23 mouse cellular contexts compared by ENCODE assay signal in genomic region chr7:24394054-24394453, GRCm38 (mm10). TPM values are rescaled to one million over a fixed set of nuclear protein-coding genes. Genes with fewer than 3 reads are reported as not detected.
DNase-seq lines count a peak whose midpoint lies in the region; ATAC-seq lines count a peak whose summit lies in the region.
"Had no signal": no experiment of that assay in that cellular context is flagged by ENCODE, and none has a peak within 500 bp of the region (broad histone marks: within the 10 kb centered on the region; RNA-seq: fewer than 3 reads in every experiment).

No protein-coding gene starts in this region.

- no peaks in the 10 kb centered on the region for H3K27me3 ChIP-seq in liver, embryonic 11.5 days (replicated peaks; ENCODE audit: control insufficient read depth, insufficient read depth, low read length)
- H3K27me3 ChIP-seq in limb, embryonic 11.5 days (ENCODE audit: control insufficient read depth, insufficient read depth, low read length), result no peaks in the 10 kb centered on the region
- no peaks in the 10 kb centered on the region for H3K27me3 ChIP-seq in liver, embryonic 15.5 days
- H3K27me3 ChIP-seq in heart, embryonic 10.5 days (ENCODE audit: insufficient read depth, poor library complexity, severe bottlenecking), result no peaks in the 10 kb centered on the region
- H3K27me3 ChIP-seq: heart, embryonic 12.5 days; hindbrain, embryonic 13.5 days had no signal

- ATAC-seq in liver, embryonic 11.5 days (replicated peaks; ENCODE audit: low FRiP score), result peak; percentile 48; the same call in 1 of the 2 replicates
- ATAC-seq in limb, embryonic 11.5 days (ENCODE audit: insufficient number of reproducible peaks, low FRiP score, low TSS enrichment, low read depth), result no peak
- ATAC-seq in liver, embryonic 15.5 days (ENCODE audit: insufficient read depth), result peak; percentile 33
- no peak for ATAC-seq in megakaryocyte, adult 5-6 weeks (ENCODE audit: poor library complexity, severe bottlenecking)

- H3K36me3 ChIP-seq in liver, embryonic 11.5 days (ENCODE audit: control insufficient read depth, insufficient read depth, low read length), result no peaks in the 10 kb centered on the region
- H3K36me3 ChIP-seq in limb, embryonic 11.5 days (ENCODE audit: control insufficient read depth, insufficient read depth, low read length), result no peaks in the 10 kb centered on the region
- no peaks in the 10 kb centered on the region; the same call in 1 of the 2 replicates for H3K36me3 ChIP-seq in liver, embryonic 15.5 days (replicated peaks)
- H3K36me3 ChIP-seq in heart, embryonic 10.5 days, result no peaks in the 10 kb centered on the region
- H3K36me3 ChIP-seq: heart, embryonic 12.5 days; hindbrain, embryonic 13.5 days had no signal

- H3K4me3 ChIP-seq in liver, embryonic 11.5 days (ENCODE audit: low read depth, low read length), result no peak overlapping the region
- H3K4me3 ChIP-seq in limb, embryonic 11.5 days (ENCODE audit: low read depth, low read length), result no peak overlapping the region
- peak overlapping the region; percentile 17 for H3K4me3 ChIP-seq in liver, embryonic 15.5 days (replicated peaks)
- H3K4me3 ChIP-seq in heart, embryonic 10.5 days, result no peak overlapping the region
- H3K4me3 ChIP-seq: gastrocnemius, adult 2 months; heart, embryonic 12.5 days; hindbrain, embryonic 13.5 days; layer of hippocampus, adult 2 months had no signal

- no peak for DNase-seq in liver, embryonic 11.5 days (ENCODE audit: low spot score)
- no peak for DNase-seq in liver
- DNase-seq in limb, embryonic 11.5 days (ENCODE audit: low spot score), result no peak
- DNase-seq in heart, embryonic 10.5 days (ENCODE audit: low spot score), result no peak
- no peak for DNase-seq in frontal cortex, adult 2 months (ENCODE audit: extremely low spot score in 1 of 2, low spot score in 1 of 2)
- DNase-seq: cerebellum, adult 8-10 months; gastrocnemius, adult 2 months; heart, postnatal 14 days; lung, postnatal 10 days; right cerebral cortex, postnatal 4 days had no signal

- H3K9me3 ChIP-seq in liver, embryonic 11.5 days (ENCODE audit: control insufficient read depth, low read length), result no peaks in the 10 kb centered on the region; the same call in 1 of the 2 replicates
- H3K9me3 ChIP-seq in limb, embryonic 11.5 days (ENCODE audit: control insufficient read depth, low read length), result no peaks in the 10 kb centered on the region
- no peaks in the 10 kb centered on the region for H3K9me3 ChIP-seq in liver, embryonic 15.5 days (replicated peaks)
- no peaks in the 10 kb centered on the region for H3K9me3 ChIP-seq in heart, embryonic 10.5 days
- H3K9me3 ChIP-seq: heart, embryonic 12.5 days; hindbrain, embryonic 13.5 days had no signal

- WGBS in liver, embryonic 11.5 days, result 55% methylated on average over 2 of the region's 3 CpGs
- 90% methylated on average over 2 of the region's 3 CpGs for WGBS in limb, embryonic 11.5 days
- 31% methylated on average over 3 of the region's 3 CpGs for WGBS in liver, embryonic 15.5 days (ENCODE audit: insufficient replicate concordance)
- 69% methylated on average over 3 of the region's 3 CpGs for WGBS in heart, embryonic 10.5 days

- H3K27ac ChIP-seq in liver, embryonic 11.5 days (ENCODE audit: low read depth, low read length), result peak overlapping the region; percentile 87
- peak overlapping the region; percentile 65 for H3K27ac ChIP-seq in limb, embryonic 11.5 days (replicated peaks; ENCODE audit: low read depth, low read length)
- peak overlapping the region; percentile 100 for H3K27ac ChIP-seq in liver, embryonic 15.5 days (replicated peaks)
- H3K27ac ChIP-seq in heart, embryonic 10.5 days, result no peak overlapping the region
- H3K27ac ChIP-seq: gastrocnemius, adult 2 months; hindbrain, embryonic 13.5 days; kidney, postnatal 0 days; layer of hippocampus, adult 2 months had no signal

- peaks cover 53% of the 10 kb centered on the region for H3K4me1 ChIP-seq in liver, embryonic 11.5 days (replicated peaks; ENCODE audit: control insufficient read depth, insufficient read depth, low read length)
- peaks cover 25% of the 10 kb centered on the region for H3K4me1 ChIP-seq in limb, embryonic 11.5 days (ENCODE audit: control insufficient read depth, insufficient read depth, low read length)
- H3K4me1 ChIP-seq in liver, embryonic 15.5 days (replicated peaks), result peaks cover 91% of the 10 kb centered on the region
- H3K4me1 ChIP-seq in heart, embryonic 10.5 days, result no peaks in the 10 kb centered on the region; the same call in 1 of the 2 replicates

- H3K9ac ChIP-seq in liver, embryonic 11.5 days (ENCODE audit: low read depth, low read length), result peak overlapping the region; percentile 52; the same call in 1 of the 2 replicates
- no peak overlapping the region for H3K9ac ChIP-seq in limb, embryonic 11.5 days (ENCODE audit: low read length)
- peak overlapping the region; percentile 49; the same call in 1 of the 2 replicates for H3K9ac ChIP-seq in liver, embryonic 15.5 days
- H3K9ac ChIP-seq: heart, embryonic 12.5 days; hindbrain, embryonic 13.5 days had no signal

- peak overlapping the region; percentile 55 for H3K4me2 ChIP-seq in liver, embryonic 11.5 days
- no peak overlapping the region for H3K4me2 ChIP-seq in limb, embryonic 11.5 days (ENCODE audit: low read depth, severe bottlenecking)
- H3K4me2 ChIP-seq in liver, embryonic 15.5 days, result peak overlapping the region; percentile 60
- H3K4me2 ChIP-seq: heart, embryonic 12.5 days; hindbrain, embryonic 13.5 days had no signal

RNA-seq across cellular contexts. Expression of gene Smg9, which starts 5.4 kb away (rescaled TPM):
- 30.2 and 34.8 TPM in 2 replicates for polyA plus RNA-seq in liver, embryonic 11.5 days (2014; fragmentation: Nextera tagmentation; extraction: Ambion mirVana)
- 20.2 and 22.1 TPM in 2 replicates for polyA plus RNA-seq in limb, embryonic 11.5 days (2014; fragmentation: Nextera tagmentation; extraction: Ambion mirVana)
- 14.8 and 15.9 TPM in 2 replicates for polyA plus RNA-seq in liver, embryonic 15.5 days (2015; fragmentation: Nextera tagmentation; extraction: Ambion mirVana)
- polyA plus RNA-seq in heart, embryonic 10.5 days (2016; fragmentation: Nextera tagmentation; extraction: Ambion mirVana), result 25.4 and 27.7 TPM in 2 replicates
- 78.1 and 90.1 TPM in 2 replicates for polyA plus RNA-seq in frontal cortex, adult 2 months (2012; rRNA removed)
- 21.6 and 22.3 TPM in 2 replicates for total RNA-seq in megakaryocyte, adult 5-6 weeks (2015)
- total RNA-seq in megakaryocyte, adult 5-6 weeks (2017), result 16.7 and 30.3 TPM in 2 replicates

RNA-seq across cellular contexts. Expression of gene Kcnn4, which starts 24.0 kb away (rescaled TPM):
- polyA plus RNA-seq in liver, embryonic 11.5 days (2014; fragmentation: Nextera tagmentation; extraction: Ambion mirVana), result 119 and 123 TPM in 2 replicates
- 2.6 and 2.7 TPM in 2 replicates for polyA plus RNA-seq in limb, embryonic 11.5 days (2014; fragmentation: Nextera tagmentation; extraction: Ambion mirVana)
- polyA plus RNA-seq in liver, embryonic 15.5 days (2015; fragmentation: Nextera tagmentation; extraction: Ambion mirVana), result 127 and 144 TPM in 2 replicates
- polyA plus RNA-seq in heart, embryonic 10.5 days (2016; fragmentation: Nextera tagmentation; extraction: Ambion mirVana), result 11.7 and 14.2 TPM in 2 replicates
- 2.4 and 3.0 TPM in 2 replicates for polyA plus RNA-seq in frontal cortex, adult 2 months (2012; rRNA removed)
- total RNA-seq in megakaryocyte, adult 5-6 weeks (2015), result 5.9 and 7.6 TPM in 2 replicates
- total RNA-seq in megakaryocyte, adult 5-6 weeks (2017), result 14.2 and 17.0 TPM in 2 replicates

RNA-seq across cellular contexts. Expression of gene Lypd5, which starts 45.1 kb away (rescaled TPM):
- polyA plus RNA-seq in liver, embryonic 11.5 days (2014; fragmentation: Nextera tagmentation; extraction: Ambion mirVana), result not detected in 2 replicates
- not detected in 2 replicates for polyA plus RNA-seq in limb, embryonic 11.5 days (2014; fragmentation: Nextera tagmentation; extraction: Ambion mirVana)
- not detected in 2 replicates for polyA plus RNA-seq in liver, embryonic 15.5 days (2015; fragmentation: Nextera tagmentation; extraction: Ambion mirVana)
- not detected in 2 replicates for polyA plus RNA-seq in heart, embryonic 10.5 days (2016; fragmentation: Nextera tagmentation; extraction: Ambion mirVana)
- 0.04 TPM in 1 of 2 replicates, not detected in the other for polyA plus RNA-seq in frontal cortex, adult 2 months (2012; rRNA removed)
- not detected in 2 replicates for total RNA-seq in megakaryocyte, adult 5-6 weeks (2015)
- total RNA-seq in megakaryocyte, adult 5-6 weeks (2017), result not detected in 2 replicates
- total RNA-seq: adrenal gland, adult 18-20 months; adrenal gland, postnatal 4 days; gastrocnemius, adult 2 months; heart, postnatal 14 days; layer of hippocampus, adult 2 months; liver, adult 2 months had no signal
- polyA plus RNA-seq: C2C12; embryonic facial prominence, embryonic 11.5 days; heart, embryonic 12.5 days; hindbrain, embryonic 13.5 days; intestine, embryonic 14.5 days; kidney, postnatal 0 days; liver, adult 2 months; midbrain, postnatal 0 days had no signal

RNA-seq across cellular contexts. Expression of gene Irgc1, which starts 58.0 kb away (rescaled TPM):
- polyA plus RNA-seq in liver, embryonic 11.5 days (2014; fragmentation: Nextera tagmentation; extraction: Ambion mirVana), result not detected in 2 replicates
- polyA plus RNA-seq in limb, embryonic 11.5 days (2014; fragmentation: Nextera tagmentation; extraction: Ambion mirVana), result not detected in 2 replicates
- polyA plus RNA-seq in liver, embryonic 15.5 days (2015; fragmentation: Nextera tagmentation; extraction: Ambion mirVana), result 0.18 TPM in 1 of 2 replicates, not detected in the other
- polyA plus RNA-seq in heart, embryonic 10.5 days (2016; fragmentation: Nextera tagmentation; extraction: Ambion mirVana), result 0.16 TPM in 1 of 2 replicates, not detected in the other
- 0.68 and 0.76 TPM in 2 replicates for polyA plus RNA-seq in frontal cortex, adult 2 months (2012; rRNA removed)
- total RNA-seq in megakaryocyte, adult 5-6 weeks (2015), result 0.74 and 1.8 TPM in 2 replicates
- total RNA-seq in megakaryocyte, adult 5-6 weeks (2017), result 0.66 and 0.94 TPM in 2 replicates
- total RNA-seq: adrenal gland, adult 18-20 months; adrenal gland, postnatal 4 days; gastrocnemius, adult 2 months; heart, postnatal 14 days; layer of hippocampus, adult 2 months; liver, adult 2 months; midbrain, postnatal 0 days had no signal
- polyA plus RNA-seq: embryonic facial prominence, embryonic 11.5 days; heart, embryonic 12.5 days; hindbrain, embryonic 13.5 days; intestine, embryonic 14.5 days; kidney, postnatal 0 days; liver, adult 2 months; midbrain, postnatal 0 days had no signal

Comparison
In these comparisons a context has a peak if more than half of its experiments do, and no peak if none do; other contexts are left out.
1. ATAC-seq: peak in liver, embryonic 11.5 days (single experiment) and liver, embryonic 15.5 days (single experiment); none in limb, embryonic 11.5 days (single experiment) and megakaryocyte, adult 5-6 weeks (single experiment).